Mouse (Mus musculus): ENCODE results near the gene Polr1b. TPM values are rescaled to one million over a fixed set of nuclear protein-coding genes. Genes with fewer than 3 reads are reported as not detected.

Gene Polr1b
- polyA plus RNA-seq, 1 experiment from 2014 or later: 17.2 TPM

DNA sequence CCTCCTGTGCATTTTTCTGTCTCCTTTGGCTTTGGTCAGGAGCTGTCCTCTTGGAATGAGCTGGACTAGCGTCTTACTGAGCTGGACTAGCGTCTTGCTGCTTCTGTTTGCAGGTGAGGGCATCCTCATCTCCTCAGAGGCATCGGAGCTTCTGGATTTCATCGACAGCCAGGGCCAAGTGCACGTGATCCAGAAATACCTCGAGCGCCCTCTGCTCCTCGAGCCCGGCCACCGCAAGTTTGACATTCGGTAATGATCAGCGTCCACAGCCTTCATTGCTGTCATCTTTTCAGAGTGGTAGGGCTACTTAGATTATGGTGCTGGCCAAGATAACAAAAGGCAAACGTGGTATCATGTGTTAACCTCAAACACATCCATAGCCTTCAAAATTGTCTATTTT, 19.7 kb upstream of the Polr1b start:
- 70% methylated on average over 13 of the region's 13 CpGs for WGBS
- Histone ChIP-seq H3K4me3 (no peak overlapping the region), H3K4me1 (replicated peaks) (no peaks in the 10 kb centered on the region), H3K9ac (no peak overlapping the region), H3K4me2 (no peak overlapping the region), H3K27ac (replicated peaks) (no peak overlapping the region), H3K27me3 (no peaks in the 10 kb centered on the region), H3K9me3 (no peaks in the 10 kb centered on the region), H3K36me3 (peaks cover 90% of the 10 kb centered on the region)
- ATAC-seq (ENCODE audit: low read depth): no peak

GRCm38 (mm10) chr2:129083514-129083913, 17.3 kb upstream of the Polr1b start:
- WGBS: 92% methylated on average over 5 of the region's 5 CpGs
- H3K27ac ChIP-seq (replicated peaks): no peak overlapping the region
- H3K9ac ChIP-seq: no peak overlapping the region
- no peak overlapping the region for H3K4me3 ChIP-seq
- no peak overlapping the region for H3K4me2 ChIP-seq
- H3K36me3 ChIP-seq: peaks cover 88% of the 10 kb centered on the region
- H3K27me3 ChIP-seq: no peaks in the 10 kb centered on the region
- ATAC-seq (ENCODE audit: low read depth): no peak
- no peaks in the 10 kb centered on the region for H3K4me1 ChIP-seq (replicated peaks)
- H3K9me3 ChIP-seq: no peaks in the 10 kb centered on the region

- WGBS: 58% methylated on average over 2 of the region's 2 CpGs
- no peak overlapping the region for H3K4me3 ChIP-seq
- H3K9me3 ChIP-seq: no peaks in the 10 kb centered on the region
- ATAC-seq (ENCODE audit: low read depth): no peak
- no peak overlapping the region for H3K27ac ChIP-seq (replicated peaks)
- no peak overlapping the region for H3K9ac ChIP-seq
- H3K4me1 ChIP-seq (replicated peaks): no peaks in the 10 kb centered on the region
- H3K4me2 ChIP-seq: no peak overlapping the region
- H3K36me3 ChIP-seq: peaks cover 88% of the 10 kb centered on the region
- H3K27me3 ChIP-seq: no peaks in the 10 kb centered on the region
Observed at GRCm38 (mm10) chr2:129084959-129085358, 15.8 kb upstream of the Polr1b start.

DNA sequence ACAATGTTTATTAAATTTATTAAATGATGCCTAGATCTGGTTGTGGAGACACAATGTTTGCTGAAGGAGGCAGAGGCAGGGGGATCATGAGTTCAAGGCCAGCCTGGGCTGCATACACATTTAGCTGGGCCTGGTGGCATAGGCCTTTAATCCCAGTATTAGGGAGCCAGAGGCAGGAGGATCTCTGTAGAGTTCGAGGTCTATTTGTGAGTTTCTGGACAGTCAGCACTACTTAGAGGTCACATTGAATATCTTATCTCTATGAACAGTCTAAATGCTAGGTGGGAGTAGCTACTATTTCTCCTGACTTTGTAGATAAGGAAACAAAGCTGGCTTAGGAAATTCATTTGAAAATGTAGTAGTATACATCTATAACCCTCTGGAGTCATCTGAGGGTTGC, 13.3 kb upstream of the Polr1b start:
- H3K27ac ChIP-seq (replicated peaks): no peak overlapping the region
- no peaks in the 10 kb centered on the region for H3K27me3 ChIP-seq
- H3K9me3 ChIP-seq: no peaks in the 10 kb centered on the region
- WGBS: 97% methylated on average over 1 of the region's 1 CpGs
- H3K36me3 ChIP-seq: peaks cover 87% of the 10 kb centered on the region
- no peak overlapping the region for H3K4me3 ChIP-seq
- H3K9ac ChIP-seq: no peak overlapping the region
- no peaks in the 10 kb centered on the region for H3K4me1 ChIP-seq (replicated peaks)
- ATAC-seq (ENCODE audit: low read depth): no peak
- H3K4me2 ChIP-seq: no peak overlapping the region

GRCm38 (mm10) chr2:129090370-129090769, 10.4 kb upstream of the Polr1b start:
- H3K36me3 ChIP-seq: peaks cover 92% of the 10 kb centered on the region

GRCm38 (mm10) chr2:129092810-129093209, 8.0 kb upstream of the Polr1b start:
- ATAC-seq (ENCODE audit: low read depth): no peak
- no peaks in the 10 kb centered on the region for H3K9me3 ChIP-seq
- no peak overlapping the region for H3K4me3 ChIP-seq
- no peak overlapping the region for H3K4me2 ChIP-seq
- no peak overlapping the region for H3K27ac ChIP-seq (replicated peaks)
- no peak overlapping the region for H3K9ac ChIP-seq
- H3K27me3 ChIP-seq: no peaks in the 10 kb centered on the region
- H3K4me1 ChIP-seq (replicated peaks): no peaks in the 10 kb centered on the region
- WGBS: 94% methylated on average over 12 of the region's 12 CpGs
- H3K36me3 ChIP-seq: peaks cover 74% of the 10 kb centered on the region

More at GRCm38 (mm10) chr2:129090370-129090769, 10.4 kb upstream of the Polr1b start:
- no peaks in the 10 kb centered on the region for H3K4me1 ChIP-seq (replicated peaks)
- no peak overlapping the region for H3K9ac ChIP-seq
- no peak overlapping the region for H3K4me2 ChIP-seq
- no peak overlapping the region for H3K4me3 ChIP-seq
- no peak for ATAC-seq (ENCODE audit: low read depth)
- H3K27ac ChIP-seq (replicated peaks): no peak overlapping the region
- H3K27me3 ChIP-seq: no peaks in the 10 kb centered on the region
- no peaks in the 10 kb centered on the region for H3K9me3 ChIP-seq
- 73% methylated on average over 4 of the region's 4 CpGs for WGBS

GRCm38 (mm10) chr2:129093926-129094724, 6.7 kb upstream of the Polr1b start:
- ATAC-seq (ENCODE audit: low read depth): no peak
- Histone ChIP-seq H3K27ac (replicated peaks) (no peak overlapping the region), H3K27me3 (no peaks in the 10 kb centered on the region), H3K4me1 (replicated peaks) (no peaks in the 10 kb centered on the region), H3K9me3 (no peaks in the 10 kb centered on the region), H3K36me3 (peaks cover 64% of the 10 kb centered on the region), H3K4me2 (no peak overlapping the region), H3K9ac (no peak overlapping the region), H3K4me3 (no peak overlapping the region)
- 88% methylated on average over 18 of the region's 18 CpGs for WGBS

- H3K27me3 ChIP-seq: no peaks in the 10 kb centered on the region
- H3K36me3 ChIP-seq: peaks cover 79% of the 10 kb centered on the region
- no peak overlapping the region for H3K27ac ChIP-seq (replicated peaks)
- H3K9ac ChIP-seq: no peak overlapping the region
- 95% methylated on average over 5 of the region's 5 CpGs for WGBS
- no peak overlapping the region for H3K4me3 ChIP-seq
- no peak overlapping the region for H3K4me2 ChIP-seq
- no peaks in the 10 kb centered on the region for H3K9me3 ChIP-seq
- H3K4me1 ChIP-seq (replicated peaks): no peaks in the 10 kb centered on the region
- no peak for ATAC-seq (ENCODE audit: low read depth)
Observed at GRCm38 (mm10) chr2:129112924-129113323, 12.1 kb downstream of the Polr1b start.

DNA sequence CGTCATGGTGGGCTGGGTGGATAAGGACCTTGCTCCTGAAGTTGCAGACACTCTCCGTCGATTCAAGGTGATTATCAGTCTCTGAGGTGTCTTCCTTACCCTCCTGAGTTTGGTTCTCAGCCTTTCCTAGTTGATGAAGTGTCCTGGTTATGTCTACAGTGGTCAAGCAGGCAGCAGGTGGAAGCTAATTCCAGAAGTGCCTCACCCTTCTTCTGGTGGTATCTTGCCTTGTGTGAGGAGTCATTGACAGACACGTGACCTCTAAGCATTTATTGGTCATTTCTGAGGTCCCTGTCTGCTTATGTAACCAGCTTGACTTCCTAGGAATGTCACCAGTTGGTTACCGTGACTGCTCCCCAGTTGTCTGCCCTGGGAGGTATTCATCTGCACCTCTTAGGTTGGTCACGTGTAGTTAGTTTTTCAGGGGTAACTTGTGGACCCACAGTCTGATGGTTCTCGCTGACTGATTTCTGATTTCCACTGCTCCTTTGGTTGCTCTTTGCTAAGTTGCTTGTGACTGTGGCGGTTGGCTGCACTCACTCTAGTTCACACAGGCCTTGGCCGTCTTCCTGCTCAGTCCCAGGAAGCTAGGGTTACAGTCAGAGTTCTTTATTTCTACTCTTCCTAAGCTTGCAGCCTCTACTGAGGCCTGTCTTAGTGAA, 15.0 kb downstream of the Polr1b start:
- no peaks in the 10 kb centered on the region for H3K9me3 ChIP-seq
- H3K9ac ChIP-seq: no peak overlapping the region
- no peaks in the 10 kb centered on the region for H3K4me1 ChIP-seq (replicated peaks)
- 95% methylated on average over 9 of the region's 9 CpGs for WGBS
- no peak for ATAC-seq (ENCODE audit: low read depth)
- H3K36me3 ChIP-seq: peaks cover 85% of the 10 kb centered on the region
- no peak overlapping the region for H3K4me2 ChIP-seq
- H3K4me3 ChIP-seq: no peak overlapping the region
- H3K27me3 ChIP-seq: no peaks in the 10 kb centered on the region
- no peak overlapping the region for H3K27ac ChIP-seq (replicated peaks)

DNA sequence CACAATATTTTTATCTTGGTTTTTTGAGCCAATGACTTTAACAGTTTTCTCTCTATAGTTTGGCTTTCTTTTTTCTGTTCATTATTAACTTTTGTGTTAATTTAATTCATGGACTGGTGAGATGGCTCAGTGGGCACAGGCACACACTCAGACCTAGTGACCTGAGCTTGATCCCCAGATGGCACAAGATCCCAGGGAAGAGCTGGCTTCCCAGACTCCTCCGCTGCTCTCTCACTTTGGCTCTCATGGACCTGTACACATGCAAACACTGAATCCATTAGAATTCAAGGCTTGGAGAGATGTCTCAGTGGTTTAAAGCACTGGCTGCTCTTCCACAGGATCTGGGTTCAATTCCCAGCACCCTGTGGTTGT, 15.6 kb downstream of the Polr1b start:
- no peak overlapping the region for H3K27ac ChIP-seq (replicated peaks)
- no peaks in the 10 kb centered on the region for H3K9me3 ChIP-seq
- 96% methylated on average over 1 of the region's 1 CpGs for WGBS
- H3K4me3 ChIP-seq: no peak overlapping the region
- no peak overlapping the region for H3K4me2 ChIP-seq
- no peaks in the 10 kb centered on the region for H3K27me3 ChIP-seq
- ATAC-seq (ENCODE audit: low read depth): no peak
- peaks cover 88% of the 10 kb centered on the region for H3K36me3 ChIP-seq
- H3K9ac ChIP-seq: no peak overlapping the region
- no peaks in the 10 kb centered on the region for H3K4me1 ChIP-seq (replicated peaks)

DNA sequence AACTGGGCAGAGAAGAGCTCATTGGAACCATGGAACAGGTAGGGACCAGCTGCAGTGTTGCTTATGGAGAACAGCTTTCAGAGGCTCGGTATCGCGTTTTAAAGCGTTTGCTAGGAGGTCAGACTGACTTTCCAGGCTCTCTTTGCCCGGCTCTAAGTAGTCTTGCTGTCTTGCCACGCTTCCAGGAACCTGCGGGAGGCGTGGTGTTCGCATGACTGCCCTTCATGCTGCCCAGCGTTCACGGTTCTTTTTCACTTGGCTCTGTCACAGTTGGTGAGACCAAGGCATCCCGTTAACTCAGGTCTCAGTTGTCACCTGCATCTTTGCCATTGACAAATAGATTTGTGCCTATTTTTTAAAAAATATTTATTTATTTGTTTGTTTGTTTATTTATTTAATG, 17.3 kb downstream of the Polr1b start:
- no peaks in the 10 kb centered on the region for H3K9me3 ChIP-seq
- no peak overlapping the region for H3K4me2 ChIP-seq
- H3K36me3 ChIP-seq: peaks cover 91% of the 10 kb centered on the region
- no peaks in the 10 kb centered on the region for H3K4me1 ChIP-seq (replicated peaks)
- no peaks in the 10 kb centered on the region for H3K27me3 ChIP-seq
- ATAC-seq (ENCODE audit: low read depth): no peak
- H3K27ac ChIP-seq (replicated peaks): no peak overlapping the region
- WGBS: 92% methylated on average over 12 of the region's 12 CpGs
- no peak overlapping the region for H3K9ac ChIP-seq
- no peak overlapping the region for H3K4me3 ChIP-seq

GRCm38 (mm10) chr2:129121986-129122385, 21.2 kb downstream of the Polr1b start:
- no peak overlapping the region for H3K4me2 ChIP-seq
- no peak for ATAC-seq (ENCODE audit: low read depth)
- 95% methylated on average over 8 of the region's 8 CpGs for WGBS
- H3K27ac ChIP-seq (replicated peaks): no peak overlapping the region
- no peak overlapping the region for H3K4me3 ChIP-seq
- peaks cover 91% of the 10 kb centered on the region for H3K36me3 ChIP-seq
- H3K9ac ChIP-seq: no peak overlapping the region
- no peaks in the 10 kb centered on the region for H3K4me1 ChIP-seq (replicated peaks)
- no peaks in the 10 kb centered on the region for H3K9me3 ChIP-seq
- no peaks in the 10 kb centered on the region for H3K27me3 ChIP-seq

Data from neural tube, embryonic 13.5 days (tissue).